Mouse (Mus musculus) adrenal gland, postnatal 36 days (tissue): Measurements from ENCODE around the gene Gm266. TPM values are rescaled to one million over a fixed set of nuclear protein-coding genes. Genes with fewer than 3 reads are reported as not detected.
"Not testable (repeated sequence)": the region's sequence is repeated elsewhere in the genome, so short reads cannot be mapped to it uniquely, and the experiment has no call there.

Experiments
- DNase-seq, 2 experiments: peaks; one replicate each; pipeline ENCODE4 v3.0.0; 2021; ENCODE audit warnings: mixed read lengths in 1 of 2
- long read RNA-seq, 2 experiments: library from polyadenylated mRNA; stranded (forward); transcript quantifications; one replicate each; pipeline ENCODE4 v2.0.0; 2021; ENCODE audit warnings: borderline sequencing depth in 2 of 2
- total RNA-seq, 2 experiments: library from RNA; stranded (reverse); gene quantifications; 2 replicates each; pipeline ENCODE4 v1.2.3; 2021

Gm266 gene
- under 1 TPM in 1 of 2 experiments, not detected in 1; 0.53 TPM for total RNA-seq
- long read RNA-seq, experiment 1, result 0 reads
- long read RNA-seq, experiment 2, result 0 reads

- peak; percentile 44 for DNase-seq
Observed at GRCm38 (mm10) chr12:111485652-111486306, at the start of gene Gm266. TSS of gene Gm266 (minus strand) at chr12:111485823.

GRCm38 (mm10) chr12:111535281-111535680 lies 49.7 kb upstream of the Gm266 start:
- peak; percentile 35 for DNase-seq

- no peak for DNase-seq
Observed at GRCm38 (mm10) chr12:111533096-111533794, 47.6 kb upstream of the Gm266 start.

GRCm38 (mm10) chr12:111529192-111529591 lies 43.6 kb upstream of the Gm266 start:
- no peak for DNase-seq

- no peak for DNase-seq
Observed at GRCm38 (mm10) chr12:111527643-111528281, 42.1 kb upstream of the Gm266 start.

GRCm38 (mm10) chr12:111524883-111525282 lies 39.3 kb upstream of the Gm266 start:
- DNase-seq, result no peak

GRCm38 (mm10) chr12:111524469-111524868 lies 38.8 kb upstream of the Gm266 start:
- DNase-seq, result no peak

- no peak for DNase-seq
Observed at GRCm38 (mm10) chr12:111520994-111521393, 35.4 kb upstream of the Gm266 start.

GRCm38 (mm10) chr12:111519821-111520220 lies 34.2 kb upstream of the Gm266 start:
- DNase-seq, result no peak

GRCm38 (mm10) chr12:111518391-111518790 lies 32.8 kb upstream of the Gm266 start:
- DNase-seq, result no peak

GRCm38 (mm10) chr12:111517901-111518300 lies 32.3 kb upstream of the Gm266 start:
- DNase-seq, result no peak

GRCm38 (mm10) chr12:111516826-111517225 lies 31.2 kb upstream of the Gm266 start:
- no peak for DNase-seq

- no peak for DNase-seq
Observed at GRCm38 (mm10) chr12:111515920-111516319, 30.3 kb upstream of the Gm266 start.

GRCm38 (mm10) chr12:111514874-111515649 lies 29.4 kb upstream of the Gm266 start:
- peak in 1 of 2 experiments; percentile 23 for DNase-seq

GRCm38 (mm10) chr12:111514231-111514792 lies 28.7 kb upstream of the Gm266 start:
- DNase-seq, result peak; percentile 68 to 73

- peak; percentile 69 to 77 for DNase-seq
Observed at GRCm38 (mm10) chr12:111513673-111514072, 28.1 kb upstream of the Gm266 start.

GRCm38 (mm10) chr12:111512572-111513063 lies 27.0 kb upstream of the Gm266 start:
- DNase-seq, result peak in 1 of 2 experiments; percentile 36

- DNase-seq, result not testable (repeated sequence)
Observed at GRCm38 (mm10) chr12:111508438-111508837, 22.8 kb upstream of the Gm266 start.

- peak; percentile 48 to 60 for DNase-seq
Observed at GRCm38 (mm10) chr12:111507962-111508361, 22.3 kb upstream of the Gm266 start.

GRCm38 (mm10) chr12:111507001-111507400 lies 21.4 kb upstream of the Gm266 start:
- DNase-seq, result no peak

- DNase-seq, result peak; percentile 93 to 96
Observed at GRCm38 (mm10) chr12:111504904-111505303, 19.3 kb upstream of the Gm266 start.

GRCm38 (mm10) chr12:111503571-111503970 lies 17.9 kb upstream of the Gm266 start:
- no peak for DNase-seq
